Mouse (Mus musculus): Measurements from ENCODE around the gene Zkscan6.
A peak's percentile ranks its signal among the peaks of the same experiment; 100 is the strongest.

Gene Zkscan6

GRCm38 (mm10) chr11:65814381-65814780 lies 7.4 kb downstream of the Zkscan6 start:
- no peak for DNase-seq

- DNase-seq: no peak
Observed at GRCm38 (mm10) chr11:65816237-65816636, 9.3 kb downstream of the Zkscan6 start.

DNA sequence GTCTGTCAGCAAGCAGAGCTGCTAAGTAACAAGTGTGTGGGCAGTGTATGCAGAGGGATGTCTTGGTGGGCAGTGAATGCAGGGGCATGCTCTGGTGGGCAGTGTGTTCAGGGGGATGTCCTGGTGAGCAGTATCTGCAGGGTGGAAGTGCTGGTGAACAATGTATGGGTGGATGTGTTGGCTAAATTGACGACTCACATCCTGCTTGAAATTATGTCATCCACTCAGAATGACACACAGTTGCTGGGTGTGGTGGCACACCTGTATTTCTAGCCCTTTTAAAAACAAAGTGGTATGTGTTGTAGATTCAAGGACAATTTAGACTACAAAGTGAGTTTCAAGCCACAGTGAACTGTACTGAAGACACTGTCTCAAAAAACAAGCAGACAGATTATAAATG lies 11.2 kb downstream of the Zkscan6 start:
- no peak for DNase-seq

GRCm38 (mm10) chr11:65820280-65820679 lies 13.3 kb downstream of the Zkscan6 start:
- peak; percentile 13 for DNase-seq

DNA sequence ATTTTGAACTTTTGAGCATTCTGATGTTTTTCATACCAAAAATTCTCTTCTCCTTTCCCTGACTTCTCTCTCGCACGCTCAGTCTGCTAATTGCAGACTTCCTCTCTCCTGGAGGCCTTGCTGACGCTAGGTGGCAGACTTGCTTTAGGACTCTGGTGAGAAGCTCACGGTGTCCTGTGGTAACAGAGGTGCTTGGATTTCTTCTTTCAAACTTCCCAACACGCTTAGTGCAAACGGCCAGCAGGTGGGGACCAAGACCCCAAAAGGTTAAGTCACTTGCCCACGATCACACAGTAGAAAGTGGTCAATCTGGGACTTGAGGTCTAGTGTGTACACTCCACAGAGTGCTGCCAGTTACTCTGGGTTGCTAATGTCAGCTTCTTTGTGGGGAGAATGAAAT lies 13.9 kb downstream of the Zkscan6 start:
- DNase-seq: peak; percentile 67

DNA sequence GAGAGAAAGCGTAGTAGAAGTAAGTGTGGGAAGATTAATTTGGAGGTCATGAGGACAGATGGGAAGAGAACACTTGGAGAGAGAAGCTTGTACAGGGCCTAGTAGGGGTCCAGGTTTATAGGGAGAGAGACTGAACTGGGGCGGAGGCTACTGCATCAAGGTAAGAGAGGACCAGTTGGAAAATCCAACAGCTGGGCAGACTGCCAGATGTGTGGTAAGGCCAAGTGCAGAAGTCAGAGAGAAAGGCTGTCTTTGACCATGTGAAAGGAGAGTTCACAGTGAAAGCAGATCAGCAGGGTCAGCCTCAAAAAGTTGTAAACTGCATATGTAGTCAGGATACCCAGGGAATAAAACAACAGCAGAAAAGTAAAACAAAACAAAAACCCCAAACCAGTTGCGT lies 17.6 kb downstream of the Zkscan6 start:
- peak; percentile 8 for DNase-seq

DNA sequence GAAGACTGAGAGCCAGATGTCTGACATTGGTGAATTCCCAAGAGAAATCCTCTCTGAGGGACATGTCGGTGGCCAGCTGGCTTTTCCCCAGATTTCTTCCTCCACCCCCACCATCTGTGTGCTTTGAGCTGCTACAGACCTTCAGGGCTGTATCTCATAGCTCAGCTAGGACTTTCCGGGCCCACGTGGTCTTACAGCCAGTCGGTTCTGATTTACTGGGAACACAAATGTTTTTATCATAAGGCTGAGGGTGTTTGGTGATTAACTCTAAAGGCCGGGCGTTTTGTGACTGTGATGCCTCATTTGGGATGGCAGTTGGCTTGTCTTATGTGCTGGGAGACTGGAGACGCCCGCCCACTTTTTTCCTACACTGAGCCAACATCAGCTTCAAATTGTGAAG lies 32.0 kb downstream of the Zkscan6 start:
- peak; percentile 35 for DNase-seq

DNA sequence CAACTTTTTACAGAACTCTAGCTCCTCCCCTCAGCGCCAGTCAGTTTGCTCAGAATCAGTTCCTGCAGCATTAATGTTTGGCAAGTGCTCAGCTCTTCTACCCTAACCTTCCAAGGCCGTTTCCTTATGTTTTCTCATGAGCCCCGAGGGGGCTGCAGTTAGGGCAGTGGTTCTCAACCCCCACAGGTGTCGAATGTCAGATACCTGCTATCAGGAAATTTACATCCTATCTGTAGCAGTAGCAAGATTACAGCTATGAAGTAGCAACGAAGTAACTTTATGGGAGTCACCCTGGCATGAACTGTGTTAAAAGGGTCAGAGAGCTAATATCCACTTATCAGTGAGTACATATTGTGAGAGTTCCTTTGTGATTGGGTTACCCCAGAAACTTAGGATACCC lies 39.5 kb downstream of the Zkscan6 start:
- DNase-seq: no peak

DNA sequence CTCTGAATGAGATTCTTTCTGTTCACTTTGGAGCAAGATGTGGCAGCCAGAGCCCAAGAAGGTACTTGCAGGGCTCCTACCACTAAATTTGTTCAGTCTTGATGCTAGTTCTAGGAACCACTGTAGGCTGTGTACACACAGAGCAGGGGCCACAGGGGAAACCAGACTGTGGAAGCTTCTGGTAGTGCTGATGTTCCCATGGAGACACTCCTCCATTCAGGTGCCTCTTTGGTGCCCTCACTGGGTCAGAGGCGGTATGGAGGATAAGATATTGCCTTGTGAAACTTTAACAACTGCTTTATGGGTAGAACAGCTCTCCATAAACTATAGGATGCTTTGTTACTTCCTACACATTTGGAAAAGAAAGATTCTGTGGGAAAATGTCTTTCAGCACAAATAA lies 45.1 kb downstream of the Zkscan6 start:
- DNase-seq: no peak

GRCm38 (mm10) chr11:65861476-65861875 lies 54.5 kb downstream of the Zkscan6 start:
- no peak for DNase-seq

DNA sequence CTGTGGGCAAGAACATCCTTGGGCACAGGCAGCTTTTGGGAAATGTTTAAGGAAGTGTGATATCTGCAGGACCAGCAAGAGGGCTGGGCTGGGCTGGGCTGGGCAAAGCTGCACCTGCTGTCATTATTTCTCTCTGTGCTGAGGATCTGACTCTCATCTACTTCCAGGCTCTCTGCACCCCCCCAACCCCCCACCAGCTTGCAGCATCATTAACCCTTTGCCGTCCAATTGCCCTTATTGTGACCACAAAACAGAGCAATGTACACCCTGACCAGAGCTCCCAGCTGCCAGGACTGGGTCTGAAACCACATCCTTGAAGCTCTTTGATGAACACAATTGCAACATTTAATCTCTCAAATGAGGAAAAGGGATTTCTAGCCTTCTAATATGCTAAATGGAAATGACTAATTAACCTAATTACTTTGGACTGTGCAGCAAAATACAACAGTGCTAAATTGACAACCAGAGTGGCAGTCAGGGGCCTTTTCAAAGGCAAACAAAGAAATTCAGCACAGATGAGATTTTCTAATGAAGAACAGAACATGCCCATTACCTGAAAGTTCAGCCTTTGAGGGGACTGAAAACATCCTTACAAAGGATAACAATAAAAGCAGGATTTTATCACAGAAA lies 70.3 kb downstream of the Zkscan6 start:
- DNase-seq: no peak

Data from kidney, adult 18-20 months (tissue).